Mouse (Mus musculus): Measurements from ENCODE around the gene Tmem127.

- no peak for TF ChIP-seq FLI1 (IDR thresholded peaks at IDR 0.05; ENCODE audit: low read length)
- TF ChIP-seq GATA1 (IDR thresholded peaks at IDR 0.05; ENCODE audit: borderline replicate concordance, low read length) = no peak
Measured at GRCm38 (mm10) chr2:127304609-127305210, 57.0 kb downstream of the Tmem127 start.

Data from megakaryocyte, embryonic 14.5 days (primary cell).